Mouse (Mus musculus) CH12.LX (cell line): ENCODE measurements around the gene Slc30a2. TPM values are rescaled to one million over a fixed set of nuclear protein-coding genes. Genes with fewer than 3 reads are reported as not detected.
A peak's percentile ranks its signal among the peaks of the same experiment; 100 is the strongest.

Experiments
- DNase-seq: peaks from one replicate; pipeline ENCODE4 v3.0.0-alpha.2; 2013; ENCODE audit errors: extremely low read depth
- H3K27ac ChIP-seq: 2 replicates; pipeline ENCODE4 v1.5.1; 2012; ENCODE audit warnings: low read depth, mild to moderate bottlenecking, control low read depth, moderate library complexity; ENCODE audit not compliant: insufficient read depth
- H3K27me3 ChIP-seq: replicated peaks from 2 replicates; pipeline ENCODE3; 2012; ENCODE audit warnings: inconsistent platforms
- H3K36me3 ChIP-seq, 2 experiments: replicated peaks in 1 of 2; 2 replicates each; pipeline versions ENCODE3 to v1.6.1; 2012; ENCODE audit warnings: inconsistent platforms in 1 of 2, low read length in 1 of 2, mild to moderate bottlenecking in 1 of 2, mixed read lengths in 1 of 2, moderate library complexity in 1 of 2; ENCODE audit not compliant: control insufficient read depth in 1 of 2, insufficient read depth in 1 of 2
- H3K4me1 ChIP-seq, 2 experiments: 2 replicates each; pipeline ENCODE4 v1.6.1; 2012; ENCODE audit warnings: inconsistent platforms in 1 of 2, moderate library complexity in 1 of 2; ENCODE audit not compliant: insufficient read depth in 2 of 2, control insufficient read depth in 1 of 2
- H3K4me2 ChIP-seq: 2 replicates; pipeline ENCODE4 v1.6.1; 2012; ENCODE audit warnings: low read depth, mild to moderate bottlenecking, control low read depth; ENCODE audit not compliant: poor library complexity, insufficient read depth, severe bottlenecking
- H3K4me3 ChIP-seq, 3 experiments: fragments of 150-350 bp in 1 of 3; sonication (generic) in 1 of 3; replicated peaks in 1 of 3; 2 replicates each; pipeline versions ENCODE3 to v1.5.1; 2011 to 2012; ENCODE audit warnings: low read depth in 2 of 3, low read length in 2 of 3, mild to moderate bottlenecking in 2 of 3, moderate library complexity in 2 of 3, control low read depth in 1 of 3, improper control_type of control experiment in 1 of 3, inconsistent platforms in 1 of 3, mixed read lengths in 1 of 3; ENCODE audit not compliant: poor library complexity in 1 of 3
- H3K79me2 ChIP-seq: replicated peaks from 2 replicates; pipeline ENCODE4 v1.6.1; 2012; ENCODE audit warnings: mild to moderate bottlenecking, moderate library complexity; ENCODE audit not compliant: control insufficient read depth, poor library complexity, insufficient read depth, severe bottlenecking; ENCODE audit errors: extremely low read depth
- H3K9ac ChIP-seq: 2 replicates; pipeline ENCODE4 v1.6.1; 2012; ENCODE audit warnings: low read depth, mild to moderate bottlenecking, control low read depth, moderate library complexity; ENCODE audit not compliant: insufficient read depth
- H3K9me3 ChIP-seq: replicated peaks from 2 replicates; pipeline ENCODE3; 2012; ENCODE audit warnings: low read length, inconsistent platforms, mixed read lengths
- BHLHE40 ChIP-seq: IDR thresholded peaks from 2 replicates; pipeline ENCODE4 v1.6.1; 2011; ENCODE audit warnings: mild to moderate bottlenecking, low read depth, low read length, improper control_type of control experiment
- CHD1 ChIP-seq: IDR thresholded peaks from 2 replicates; pipeline ENCODE4 v1.6.1; 2012; ENCODE audit warnings: low read depth, low read length, improper control_type of control experiment, inconsistent platforms
- CHD2 ChIP-seq: IDR thresholded peaks from 2 replicates; pipeline ENCODE4 v1.6.1; 2011; ENCODE audit warnings: low read length, improper control_type of control experiment
- CTCF ChIP-seq, 2 experiments: IDR thresholded peaks in 1 of 2; conservative IDR thresholded peaks in 1 of 2; 2 replicates each; pipeline ENCODE4 v1.5.1; 2011 to 2012; ENCODE audit warnings: low read depth in 2 of 2, low read length in 2 of 2, improper control_type of control experiment in 1 of 2, inconsistent platforms in 1 of 2, mild to moderate bottlenecking in 1 of 2, moderate library complexity in 1 of 2
- E2F4 ChIP-seq: IDR thresholded peaks from 2 replicates; pipeline ENCODE4 v1.6.1; 2011; ENCODE audit warnings: low read depth, low read length, improper control_type of control experiment; ENCODE audit not compliant: insufficient replicate concordance
- ELF1 ChIP-seq: IDR thresholded peaks from 2 replicates; pipeline ENCODE4 v1.6.1; 2014; ENCODE audit warnings: low read depth, mild to moderate bottlenecking, inconsistent platforms, low read length, improper control_type of control experiment
- EP300 ChIP-seq: IDR thresholded peaks from 2 replicates; pipeline ENCODE4 v1.6.1; 2011; ENCODE audit warnings: low read length, improper control_type of control experiment
- ETS1 ChIP-seq: conservative IDR thresholded peaks from 2 replicates; pipeline ENCODE4 v1.6.1; 2012; ENCODE audit warnings: low read depth, mild to moderate bottlenecking, inconsistent platforms, low read length, improper control_type of control experiment, moderate library complexity
- GABPA ChIP-seq: IDR thresholded peaks from 2 replicates; pipeline ENCODE4 v1.6.1; 2012; ENCODE audit warnings: low read depth, low read length, improper control_type of control experiment, inconsistent platforms; ENCODE audit not compliant: insufficient replicate concordance
- HCFC1 ChIP-seq: IDR thresholded peaks from 2 replicates; pipeline ENCODE4 v1.6.1; 2012; ENCODE audit warnings: low read depth, mild to moderate bottlenecking, inconsistent platforms, low read length, improper control_type of control experiment
- IRF4 ChIP-seq: IDR thresholded peaks from 2 replicates; pipeline ENCODE4 v1.6.1; 2014; ENCODE audit warnings: low read depth, mild to moderate bottlenecking, inconsistent platforms, low read length, improper control_type of control experiment
- JUN ChIP-seq: IDR thresholded peaks from 2 replicates; pipeline ENCODE4 v1.6.1; 2011; ENCODE audit warnings: low read depth, mild to moderate bottlenecking, low read length, improper control_type of control experiment, moderate library complexity; ENCODE audit not compliant: insufficient read depth
- JUND ChIP-seq: conservative IDR thresholded peaks from 2 replicates; pipeline ENCODE4 v1.6.1; 2011; ENCODE audit warnings: low read depth, low read length, improper control_type of control experiment
- KAT2A ChIP-seq: IDR thresholded peaks from 2 replicates; pipeline ENCODE4 v1.6.1; 2012; ENCODE audit warnings: low read length, improper control_type of control experiment, inconsistent platforms; ENCODE audit not compliant: insufficient replicate concordance
- MAFK ChIP-seq: IDR thresholded peaks from 2 replicates; pipeline ENCODE4 v1.6.1; 2011; ENCODE audit warnings: low read length, improper control_type of control experiment; ENCODE audit not compliant: insufficient replicate concordance
- MAX ChIP-seq: IDR thresholded peaks from 2 replicates; pipeline ENCODE4 v1.6.1; 2011; ENCODE audit warnings: low read length, improper control_type of control experiment
- MAZ ChIP-seq: IDR thresholded peaks from 2 replicates; pipeline ENCODE4 v1.6.1; 2012; ENCODE audit warnings: low read depth, mild to moderate bottlenecking, inconsistent platforms, low read length, improper control_type of control experiment, moderate library complexity
- MEF2A ChIP-seq: IDR thresholded peaks from 2 replicates; pipeline ENCODE4 v1.6.1; 2014; ENCODE audit warnings: low read depth, mild to moderate bottlenecking, inconsistent platforms, low read length, improper control_type of control experiment, borderline replicate concordance
- MXI1 ChIP-seq: IDR thresholded peaks from 2 replicates; pipeline ENCODE4 v1.6.1; 2011; ENCODE audit warnings: mild to moderate bottlenecking, low read depth, low read length, improper control_type of control experiment
- MYC ChIP-seq: IDR thresholded peaks from 2 replicates; pipeline ENCODE4 v1.6.1; 2011; ENCODE audit warnings: low read depth, mild to moderate bottlenecking, improper control_type of control experiment, low read length
- NELFE ChIP-seq: IDR thresholded peaks from 2 replicates; pipeline ENCODE4 v1.6.1; 2011; ENCODE audit warnings: low read depth, low read length, improper control_type of control experiment
- NRF1 ChIP-seq: IDR thresholded peaks from 2 replicates; pipeline ENCODE4 v1.6.1; 2014; ENCODE audit warnings: low read depth, mild to moderate bottlenecking, inconsistent platforms, low read length, improper control_type of control experiment, moderate library complexity
- PAX5 ChIP-seq: IDR thresholded peaks from 2 replicates; pipeline ENCODE4 v1.6.1; 2012; ENCODE audit warnings: low read length, inconsistent platforms, mixed read lengths
- POLR2A ChIP-seq: IDR thresholded peaks from 2 replicates; pipeline ENCODE4 v1.6.1; 2011; ENCODE audit warnings: low read depth, mild to moderate bottlenecking, improper control_type of control experiment, low read length
- POLR2AphosphoS2 ChIP-seq: IDR thresholded peaks from 2 replicates; pipeline ENCODE4 v1.6.1; 2011; ENCODE audit warnings: low read depth, low read length, improper control_type of control experiment
- RAD21 ChIP-seq: IDR thresholded peaks from 2 replicates; pipeline ENCODE4 v1.6.1; 2011; ENCODE audit warnings: low read depth, mild to moderate bottlenecking, low read length, improper control_type of control experiment, moderate library complexity
- RCOR1 ChIP-seq: conservative IDR thresholded peaks from 2 replicates; pipeline ENCODE4 v1.6.1; 2012; ENCODE audit warnings: low read depth, mild to moderate bottlenecking, inconsistent platforms, low read length, improper control_type of control experiment
- SIN3A ChIP-seq: IDR thresholded peaks from 2 replicates; pipeline ENCODE4 v1.6.1; 2012; ENCODE audit warnings: low read length, improper control_type of control experiment, inconsistent platforms
- SMC3 ChIP-seq: IDR thresholded peaks from 2 replicates; pipeline ENCODE4 v1.6.1; 2011; ENCODE audit warnings: low read depth, low read length, improper control_type of control experiment
- TBP ChIP-seq: conservative IDR thresholded peaks from 2 replicates; pipeline ENCODE4 v1.6.1; 2011; ENCODE audit warnings: low read depth, low read length, improper control_type of control experiment
- TCF12 ChIP-seq: IDR thresholded peaks from 2 replicates; pipeline ENCODE4 v1.6.1; 2014; ENCODE audit warnings: low read depth, mild to moderate bottlenecking, inconsistent platforms, low read length, improper control_type of control experiment
- UBTF ChIP-seq: IDR thresholded peaks from 2 replicates; pipeline ENCODE4 v1.6.1; 2012; ENCODE audit warnings: low read depth, mild to moderate bottlenecking, inconsistent platforms, low read length, improper control_type of control experiment, moderate library complexity
- USF1 ChIP-seq: IDR thresholded peaks from 2 replicates; pipeline ENCODE4 v1.6.1; 2014; ENCODE audit warnings: low read depth, mild to moderate bottlenecking, inconsistent platforms, low read length, improper control_type of control experiment
- USF2 ChIP-seq: conservative IDR thresholded peaks from 2 replicates; pipeline ENCODE4 v1.6.1; 2011; ENCODE audit warnings: low read depth, low read length, improper control_type of control experiment
- ZC3H11A ChIP-seq: IDR thresholded peaks from 2 replicates; pipeline ENCODE4 v1.6.1; 2012; ENCODE audit warnings: low read depth, mild to moderate bottlenecking, inconsistent platforms, low read length, improper control_type of control experiment
- ZKSCAN1 ChIP-seq: IDR thresholded peaks from 2 replicates; pipeline ENCODE4 v1.6.1; 2012; ENCODE audit warnings: low read depth, inconsistent platforms, low read length, improper control_type of control experiment, borderline replicate concordance
- ZMIZ1 ChIP-seq: IDR thresholded peaks from 2 replicates; pipeline ENCODE4 v1.6.1; 2012; ENCODE audit warnings: low read depth, mild to moderate bottlenecking, inconsistent platforms, low read length, improper control_type of control experiment
- ZNF384 ChIP-seq: IDR thresholded peaks from 2 replicates; pipeline ENCODE4 v1.6.1; 2012; ENCODE audit warnings: low read depth, low read length, improper control_type of control experiment, inconsistent platforms
- dilution Hi-C: fragments of 300-500 bp; cut with MboI; formaldehyde crosslinking; loops from 2 replicates; pipeline ENCODE4 v1.14.3; 2020; ENCODE audit warnings: low sequenced_read_pairs; ENCODE audit not compliant: extremely low pct_unique_long_range_greater_than_20kb, extremely low pct_ligation_motif_present
- in situ Hi-C: fragments of 300-500 bp; cut with MboI; formaldehyde crosslinking; loops from 3 replicates; pipeline ENCODE4 v1.14.3; 2019; ENCODE audit warnings: low sequenced_read_pairs, low pct_ligation_motif_present, low pct_unique_long_range_greater_than_20kb, mixed read lengths
- polyA plus RNA-seq: library from polyadenylated mRNA; unstranded; fragments of >175 nt; gene quantifications from 2 replicates; pipeline ENCODE4 v1.2.1, GENCODE M21; 2012; ENCODE audit warnings: low read depth; ENCODE audit not compliant: insufficient read length
- total RNA-seq, 2 experiments: library from RNA; depleted of rRNA; stranded (reverse); fragments of 300-350 nt in 1 of 2; fragments of >200 nt in 1 of 2; gene quantifications; 2 replicates each; pipeline ENCODE4 v1.2.3; 2012 to 2014

The Slc30a2 gene
- total and polyA plus RNA-seq, 3 experiments, result 5.1 to 22.4 (median 8.9) TPM

DNA sequence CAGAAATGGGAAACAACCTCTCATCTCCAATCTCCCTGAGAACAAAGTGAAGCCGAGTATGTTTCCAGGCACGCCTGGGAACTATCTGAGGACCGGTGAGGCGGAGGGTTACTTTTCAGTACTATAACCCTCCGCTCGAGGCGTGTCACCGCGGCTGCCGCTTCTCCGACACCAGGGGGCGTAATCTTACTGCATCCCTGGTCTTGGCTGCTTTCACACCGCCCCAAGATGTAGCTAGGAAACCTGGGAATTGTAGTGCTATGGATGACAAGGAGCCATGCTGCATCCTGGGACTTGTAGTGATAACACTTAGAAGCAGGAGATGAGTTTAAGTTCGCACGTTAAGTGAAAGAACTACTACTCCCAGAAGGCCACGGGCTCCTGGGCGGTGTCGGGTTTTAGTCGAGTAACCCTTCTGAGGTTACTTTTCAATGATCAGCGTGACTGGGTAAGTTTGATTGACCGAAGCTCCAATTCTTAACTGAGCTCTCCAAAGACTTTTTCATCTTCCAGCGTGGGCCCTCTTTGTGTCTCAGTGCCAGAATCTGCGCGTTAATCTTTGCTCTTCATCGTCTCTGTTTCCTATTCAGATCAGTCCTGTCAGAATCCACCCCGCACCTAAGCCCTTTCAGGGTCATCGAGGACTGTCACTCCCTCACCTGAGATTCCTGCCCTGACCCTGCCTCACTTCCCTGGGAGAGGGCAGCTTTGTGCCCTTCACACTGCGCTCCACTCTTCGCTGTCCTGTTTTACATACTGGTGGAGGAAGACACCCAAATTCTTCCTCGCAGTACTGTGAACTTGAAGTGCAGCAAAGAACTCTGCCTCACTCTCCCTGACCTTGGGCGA lies 53.2 kb downstream of the Slc30a2 start, which contains the start of gene Pafah2:
Gene Pafah2 (plus strand): TSS at position 344 of the 849 bp plus-strand sequence.
- no peaks in the 10 kb centered on the region for H3K79me2 ChIP-seq
- dilution Hi-C loops (no loop called here), in situ Hi-C loops (loop anchor here (5.0 kb wide), 1 partner anchor 81 kb away; no protein-coding TSS in a partner anchor)
- DNase-seq, result peak; percentile 98
- peak within 1 kb of the TSS; percentile 98 for H3K4me2 ChIP-seq
- TF ChIP-seq MAFK (no peak; the same call in 1 of the 2 replicates), POLR2A (peak; percentile 46), NRF1 (0 out of 2 replicates have a peak, but pooled peaks have one; percentile 23), ETS1 (no peak), ZNF384 (no peak; the same call in 1 of the 2 replicates), EP300 (no peak), ZMIZ1 (no peak), NELFE (no peak; the same call in 1 of the 2 replicates), BHLHE40 (peak; percentile 61), RCOR1 (no peak), CHD2 (peak; percentile 85), E2F4 (no peak), HCFC1 (peak; percentile 96), POLR2AphosphoS2 (no peak), ZKSCAN1 (peak; percentile 9; the same call in 1 of the 2 replicates), MYC (peak; percentile 86), UBTF (no peak), JUN (no peak), MEF2A (peak; percentile 9; the same call in 1 of the 2 replicates), GABPA (peak; percentile 89; the same call in 1 of the 2 replicates), PAX5 (no peak), USF2 (no peak), SIN3A (peak; percentile 87), MXI1 (peak; percentile 79), MAX (peak; percentile 68), IRF4 (peak; percentile 87), MAZ (peak; percentile 70), RAD21 (peak; percentile 78), CHD1 (no peak), TBP (0 out of 2 replicates have a peak, but pooled peaks have one; percentile 41), SMC3 (peak; percentile 90), ELF1 (peak; percentile 74), CTCF (conservative IDR thresholded peaks at IDR 0.05 in 1 of 2, IDR thresholded peaks at IDR 0.05 in 1 of 2; ENCODE audit: low read depth in 2 of 2, low read length in 2 of 2) (peak; percentile 55 to 95), ZC3H11A (peak; percentile 38; the same call in 1 of the 2 replicates), JUND (0 out of 2 replicates have a peak, but pooled peaks have one; percentile 13), KAT2A (peak; percentile 99), USF1 (no peak), TCF12 (peak; percentile 32)
- peak within 1 kb of the TSS; percentile 69 for H3K9ac ChIP-seq
- no peaks in the 10 kb centered on the region for H3K9me3 ChIP-seq
- no peaks in the 10 kb centered on the region for H3K36me3 ChIP-seq
- no peak within 1 kb of the TSS for H3K27ac ChIP-seq
- peak within 1 kb of the TSS; percentile 58 to 73 (median 59) for H3K4me3 ChIP-seq
- H3K4me1 ChIP-seq, result peaks cover 0 to 11% of the 10 kb centered on the region in 2 experiments; a peak in 2 of 4 replicates
- H3K27me3 ChIP-seq, result no peaks in the 10 kb centered on the region
